Mouse (Mus musculus): ENCODE measurements at regions not wholly inside any gene's neighbourhood (a gene's known extent, or its start where the extent isn't known, plus 50 kb on each side); places are given as distances from the start of the nearest gene placed in this dataset.
A peak's percentile ranks its signal among the peaks of the same experiment; 100 is the strongest.

- no peaks in the 10 kb centered on the region for H3K9me3 ChIP-seq (ENCODE audit: control insufficient read depth, low read length)
- H3K4me3 ChIP-seq (ENCODE audit: low read depth, low read length): no peak overlapping the region
- TF ChIP-seq CTCF (IDR thresholded peaks at IDR 0.05; ENCODE audit: low read depth) (no peak), EP300 (optimal IDR thresholded peaks at IDR 0.05) (no peak)
- H3K27ac ChIP-seq (replicated peaks): no peak overlapping the region
- no peak overlapping the region for H3K9ac ChIP-seq (ENCODE audit: low read length)
- H3K36me3 ChIP-seq (ENCODE audit: control insufficient read depth, insufficient read depth, low read length): no peaks in the 10 kb centered on the region
- H3K27me3 ChIP-seq (ENCODE audit: control insufficient read depth, insufficient read depth, low read length): no peaks in the 10 kb centered on the region
- ATAC-seq (ENCODE audit: low FRiP score, low TSS enrichment): no peak
- 64% methylated on average over 8 of the region's 8 CpGs for WGBS
- DNase-seq (ENCODE audit: low spot score): no peak
- H3K4me2 ChIP-seq (replicated peaks; ENCODE audit: low read depth): no peak overlapping the region
- H3K4me1 ChIP-seq (replicated peaks; ENCODE audit: control insufficient read depth, insufficient read depth): no peaks in the 10 kb centered on the region
Measured at GRCm38 (mm10) chr13:72134101-72134768, 170.7 kb upstream of the Irx1 start.

DNA sequence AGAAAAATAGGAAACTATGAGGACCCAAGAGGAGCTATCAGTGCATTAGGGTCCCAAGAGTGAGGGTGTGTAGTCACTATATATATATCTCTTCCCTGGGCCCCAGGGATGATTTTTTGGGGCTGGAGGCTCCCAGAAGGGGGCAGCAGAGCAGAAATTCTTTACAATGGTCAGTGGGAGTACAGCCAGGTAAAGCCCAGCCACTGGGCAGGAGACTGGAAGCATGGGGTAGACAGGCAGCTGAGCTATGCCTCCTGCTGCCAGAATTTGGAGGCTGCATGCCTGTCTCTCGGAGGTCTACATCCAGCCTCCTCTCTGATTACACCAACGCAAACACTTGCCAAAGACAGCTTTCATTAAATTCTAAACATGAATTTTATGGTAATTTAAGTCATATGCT, 202.7 kb upstream of the Irx1 start:
- Histone ChIP-seq H3K9me3 (ENCODE audit: control insufficient read depth, low read length) (no peaks in the 10 kb centered on the region), H3K36me3 (ENCODE audit: control insufficient read depth, insufficient read depth, low read length) (no peaks in the 10 kb centered on the region), H3K4me1 (replicated peaks; ENCODE audit: control insufficient read depth, insufficient read depth) (no peaks in the 10 kb centered on the region), H3K4me3 (ENCODE audit: low read depth, low read length) (no peak overlapping the region), H3K9ac (ENCODE audit: low read length) (no peak overlapping the region), H3K27ac (replicated peaks) (no peak overlapping the region), H3K27me3 (ENCODE audit: control insufficient read depth, insufficient read depth, low read length) (no peaks in the 10 kb centered on the region), H3K4me2 (replicated peaks; ENCODE audit: low read depth) (no peak overlapping the region)
- no peak for TF ChIP-seq CTCF (IDR thresholded peaks at IDR 0.05; ENCODE audit: low read depth)
- TF ChIP-seq EP300 (optimal IDR thresholded peaks at IDR 0.05): no peak
- WGBS: 56% methylated on average over 2 of the region's 2 CpGs
- ATAC-seq (ENCODE audit: low FRiP score, low TSS enrichment): no peak
- no peak for DNase-seq (ENCODE audit: low spot score)

- DNase-seq (ENCODE audit: low spot score): no peak
Measured at GRCm38 (mm10) chr13:72167434-72167833, 203.9 kb upstream of the Irx1 start.

DNA sequence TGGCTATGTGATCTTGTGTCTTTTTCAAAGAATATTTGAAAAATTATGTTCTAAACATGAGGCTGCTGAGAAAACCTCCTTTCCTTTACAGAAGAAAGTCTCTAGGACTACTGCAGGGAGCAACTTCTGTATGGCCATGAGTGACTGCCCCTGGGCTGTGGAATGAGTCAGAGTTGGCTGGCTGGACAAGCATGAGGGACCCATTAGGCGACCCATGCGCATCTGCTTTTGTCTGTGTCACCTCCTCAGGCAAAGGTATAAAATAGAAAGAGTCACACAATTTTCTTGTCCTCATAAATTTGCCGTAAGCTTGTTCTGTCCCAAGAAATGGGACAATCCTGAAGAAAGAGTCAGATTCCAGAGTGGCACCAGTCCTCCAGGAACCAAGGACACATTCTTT, 220.1 kb upstream of the Irx1 start:
- Histone ChIP-seq H3K27ac (replicated peaks) (no peak overlapping the region), H3K4me3 (ENCODE audit: low read depth, low read length) (no peak overlapping the region), H3K4me1 (replicated peaks; ENCODE audit: control insufficient read depth, insufficient read depth) (no peaks in the 10 kb centered on the region), H3K36me3 (ENCODE audit: control insufficient read depth, insufficient read depth, low read length) (no peaks in the 10 kb centered on the region), H3K9me3 (ENCODE audit: control insufficient read depth, low read length) (no peaks in the 10 kb centered on the region), H3K4me2 (replicated peaks; ENCODE audit: low read depth) (no peak overlapping the region), H3K9ac (ENCODE audit: low read length) (no peak overlapping the region), H3K27me3 (ENCODE audit: control insufficient read depth, insufficient read depth, low read length) (no peaks in the 10 kb centered on the region)
- ATAC-seq (ENCODE audit: low FRiP score, low TSS enrichment) (no peak), DNase-seq (ENCODE audit: low spot score) (peak; percentile 1)
- no peak for TF ChIP-seq CTCF (IDR thresholded peaks at IDR 0.05; ENCODE audit: low read depth)
- TF ChIP-seq EP300 (optimal IDR thresholded peaks at IDR 0.05): no peak
- WGBS: 84% methylated on average over 3 of the region's 3 CpGs

More at GRCm38 (mm10) chr13:72167434-72167833, 203.9 kb upstream of the Irx1 start:
- Histone ChIP-seq H3K4me2 (replicated peaks; ENCODE audit: low read depth) (no peak overlapping the region), H3K36me3 (ENCODE audit: control insufficient read depth, insufficient read depth, low read length) (no peaks in the 10 kb centered on the region), H3K4me3 (ENCODE audit: low read depth, low read length) (no peak overlapping the region), H3K9me3 (ENCODE audit: control insufficient read depth, low read length) (no peaks in the 10 kb centered on the region), H3K4me1 (replicated peaks; ENCODE audit: control insufficient read depth, insufficient read depth) (no peaks in the 10 kb centered on the region), H3K27ac (replicated peaks) (no peak overlapping the region), H3K27me3 (ENCODE audit: control insufficient read depth, insufficient read depth, low read length) (no peaks in the 10 kb centered on the region), H3K9ac (ENCODE audit: low read length) (no peak overlapping the region)
- TF ChIP-seq CTCF (IDR thresholded peaks at IDR 0.05; ENCODE audit: low read depth) (no peak), EP300 (optimal IDR thresholded peaks at IDR 0.05) (no peak)
- ATAC-seq (ENCODE audit: low FRiP score, low TSS enrichment): no peak
- 59% methylated on average over 2 of the region's 2 CpGs for WGBS

DNA sequence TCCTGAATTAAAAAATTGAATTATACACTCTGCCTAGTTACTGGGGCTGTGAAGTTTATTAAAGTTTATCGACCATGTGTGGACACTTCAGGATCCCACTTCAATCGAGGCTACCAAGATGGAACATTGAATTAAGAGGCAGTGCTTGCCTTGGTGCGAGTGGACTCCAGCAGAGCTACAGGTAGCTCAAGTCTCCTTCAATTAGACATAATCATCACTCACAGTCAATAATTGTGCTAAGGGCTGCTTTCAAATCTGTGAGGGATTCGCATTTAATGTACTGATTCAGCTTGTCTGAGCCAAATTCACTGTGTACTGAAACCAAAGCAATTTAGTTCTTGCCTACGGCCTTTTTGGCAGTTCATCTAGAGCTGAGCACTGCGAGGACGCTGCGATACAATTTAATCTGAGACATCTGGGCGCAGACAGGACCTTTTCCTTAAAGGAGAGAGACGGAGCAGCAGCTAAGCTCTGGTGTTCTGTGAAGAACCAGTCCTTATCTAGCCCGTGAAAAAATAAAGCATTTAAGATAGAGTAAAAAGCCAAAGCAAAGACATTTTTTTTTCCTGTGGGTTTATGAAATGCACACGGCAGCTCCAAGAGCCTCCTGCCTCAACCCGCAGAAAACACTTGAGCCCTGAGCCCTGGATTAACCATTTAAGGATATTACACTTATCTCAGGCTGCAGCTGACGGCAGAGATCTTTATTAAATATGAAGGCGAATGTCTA, 220.8 kb upstream of the Irx1 start:
- no peak for TF ChIP-seq CTCF (IDR thresholded peaks at IDR 0.05; ENCODE audit: low read depth)
- TF ChIP-seq EP300 (optimal IDR thresholded peaks at IDR 0.05): no peak
- H3K4me1 ChIP-seq (replicated peaks; ENCODE audit: control insufficient read depth, insufficient read depth): no peaks in the 10 kb centered on the region
- H3K36me3 ChIP-seq (ENCODE audit: control insufficient read depth, insufficient read depth, low read length): no peaks in the 10 kb centered on the region
- no peaks in the 10 kb centered on the region for H3K9me3 ChIP-seq (ENCODE audit: control insufficient read depth, low read length)
- H3K4me2 ChIP-seq (replicated peaks; ENCODE audit: low read depth): no peak overlapping the region
- ATAC-seq (ENCODE audit: low FRiP score, low TSS enrichment) (no peak), DNase-seq (ENCODE audit: low spot score) (peak; percentile 3)
- H3K27ac ChIP-seq (replicated peaks): no peak overlapping the region
- no peak overlapping the region for H3K4me3 ChIP-seq (ENCODE audit: low read depth, low read length)
- 50% methylated on average over 15 of the region's 15 CpGs for WGBS
- H3K9ac ChIP-seq (ENCODE audit: low read length): no peak overlapping the region
- no peaks in the 10 kb centered on the region for H3K27me3 ChIP-seq (ENCODE audit: control insufficient read depth, insufficient read depth, low read length)

DNA sequence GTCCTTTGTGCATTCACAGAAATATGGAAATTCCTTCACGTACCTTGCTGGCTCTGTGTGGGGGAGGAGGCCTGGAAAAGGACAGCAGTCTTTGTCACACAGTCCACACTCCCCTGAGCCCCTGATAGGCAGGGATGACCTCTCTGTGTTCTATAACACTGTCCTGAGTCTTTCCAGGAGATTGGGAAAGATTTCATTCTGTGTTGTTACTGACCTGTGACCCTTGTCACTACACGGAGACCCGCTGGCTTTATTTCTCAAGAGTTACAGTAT, 221.3 kb upstream of the Irx1 start:
- no peak for TF ChIP-seq CTCF (IDR thresholded peaks at IDR 0.05; ENCODE audit: low read depth)
- TF ChIP-seq EP300 (optimal IDR thresholded peaks at IDR 0.05): no peak
- 77% methylated on average over 3 of the region's 3 CpGs for WGBS
- H3K27me3 ChIP-seq (ENCODE audit: control insufficient read depth, insufficient read depth, low read length): no peaks in the 10 kb centered on the region
- no peaks in the 10 kb centered on the region for H3K4me1 ChIP-seq (replicated peaks; ENCODE audit: control insufficient read depth, insufficient read depth)
- H3K9ac ChIP-seq (ENCODE audit: low read length): no peak overlapping the region
- no peak overlapping the region for H3K4me3 ChIP-seq (ENCODE audit: low read depth, low read length)
- no peaks in the 10 kb centered on the region for H3K9me3 ChIP-seq (ENCODE audit: control insufficient read depth, low read length)
- H3K36me3 ChIP-seq (ENCODE audit: control insufficient read depth, insufficient read depth, low read length): no peaks in the 10 kb centered on the region
- DNase-seq (ENCODE audit: low spot score): peak; percentile 5
- no peak overlapping the region for H3K27ac ChIP-seq (replicated peaks)
- no peak overlapping the region for H3K4me2 ChIP-seq (replicated peaks; ENCODE audit: low read depth)
- no peak for ATAC-seq (ENCODE audit: low FRiP score, low TSS enrichment)

All from stomach, postnatal 0 days (tissue).